Mouse (Mus musculus) left cerebral cortex, adult 9 months (tissue): ENCODE results near the gene Tinagl1.

Source experiments
- DNase-seq, 2 experiments: peaks; one replicate each; pipeline ENCODE4 v3.0.0; 2022; ENCODE audit warnings: low spot score in 2 of 2

The Tinagl1 gene

GRCm38 (mm10) chr4:130175072-130175711 is at the start of gene Tinagl1:
Tinagl1 (minus strand) TSS chr4:130175122.
- no peak for DNase-seq

- DNase-seq = no peak
Observed at GRCm38 (mm10) chr4:130224071-130224470, 49.1 kb upstream of the Tinagl1 start.

GRCm38 (mm10) chr4:130222179-130222578 is 47.3 kb upstream of the Tinagl1 start, which contains the start of gene Gm853:
Gm853 (minus strand) TSS chr4:130222401.
- DNase-seq = no peak

GRCm38 (mm10) chr4:130220176-130220575 is 45.3 kb upstream of the Tinagl1 start:
- DNase-seq = no peak

- DNase-seq = no peak
Observed at GRCm38 (mm10) chr4:130215392-130215791, 40.5 kb upstream of the Tinagl1 start.

GRCm38 (mm10) chr4:130213857-130214256 is 38.9 kb upstream of the Tinagl1 start:
- no peak for DNase-seq

GRCm38 (mm10) chr4:130213197-130213596 is 38.3 kb upstream of the Tinagl1 start:
- no peak for DNase-seq

- no peak for DNase-seq
Observed at GRCm38 (mm10) chr4:130212421-130212820, 37.5 kb upstream of the Tinagl1 start.

GRCm38 (mm10) chr4:130211870-130212269 is 36.9 kb upstream of the Tinagl1 start:
- DNase-seq = no peak

- peak; percentile 42 to 89 for DNase-seq
Observed at GRCm38 (mm10) chr4:130198694-130199670, 24.1 kb upstream of the Tinagl1 start.

- no peak for DNase-seq
Observed at GRCm38 (mm10) chr4:130196542-130196941, 21.6 kb upstream of the Tinagl1 start.

GRCm38 (mm10) chr4:130195924-130196323 is 21.0 kb upstream of the Tinagl1 start:
- no peak for DNase-seq

- DNase-seq = no peak
Observed at GRCm38 (mm10) chr4:130192266-130192665, 17.3 kb upstream of the Tinagl1 start.

GRCm38 (mm10) chr4:130189606-130190005 is 14.7 kb upstream of the Tinagl1 start:
- DNase-seq = no peak

GRCm38 (mm10) chr4:130188806-130189297 is 13.9 kb upstream of the Tinagl1 start:
- peak; percentile 47 to 84 for DNase-seq

GRCm38 (mm10) chr4:130186891-130187290 is 12.0 kb upstream of the Tinagl1 start:
- DNase-seq = no peak

- DNase-seq = no peak
Observed at GRCm38 (mm10) chr4:130186450-130186849, 11.5 kb upstream of the Tinagl1 start.

GRCm38 (mm10) chr4:130183879-130184278 is 9.0 kb upstream of the Tinagl1 start:
- DNase-seq = no peak

- DNase-seq = no peak
Observed at GRCm38 (mm10) chr4:130183023-130183422, 8.1 kb upstream of the Tinagl1 start.

GRCm38 (mm10) chr4:130181886-130182285 is 7.0 kb upstream of the Tinagl1 start:
- DNase-seq = no peak

- DNase-seq = no peak
Observed at GRCm38 (mm10) chr4:130180909-130181602, 6.1 kb upstream of the Tinagl1 start.

- DNase-seq = no peak
Observed at GRCm38 (mm10) chr4:130179876-130180275, 5.0 kb upstream of the Tinagl1 start.
